Mouse (Mus musculus): ENCODE measurements around the gene Rassf7.
A peak's percentile ranks its signal among the peaks of the same experiment; 100 is the strongest.

Gene Rassf7

DNA sequence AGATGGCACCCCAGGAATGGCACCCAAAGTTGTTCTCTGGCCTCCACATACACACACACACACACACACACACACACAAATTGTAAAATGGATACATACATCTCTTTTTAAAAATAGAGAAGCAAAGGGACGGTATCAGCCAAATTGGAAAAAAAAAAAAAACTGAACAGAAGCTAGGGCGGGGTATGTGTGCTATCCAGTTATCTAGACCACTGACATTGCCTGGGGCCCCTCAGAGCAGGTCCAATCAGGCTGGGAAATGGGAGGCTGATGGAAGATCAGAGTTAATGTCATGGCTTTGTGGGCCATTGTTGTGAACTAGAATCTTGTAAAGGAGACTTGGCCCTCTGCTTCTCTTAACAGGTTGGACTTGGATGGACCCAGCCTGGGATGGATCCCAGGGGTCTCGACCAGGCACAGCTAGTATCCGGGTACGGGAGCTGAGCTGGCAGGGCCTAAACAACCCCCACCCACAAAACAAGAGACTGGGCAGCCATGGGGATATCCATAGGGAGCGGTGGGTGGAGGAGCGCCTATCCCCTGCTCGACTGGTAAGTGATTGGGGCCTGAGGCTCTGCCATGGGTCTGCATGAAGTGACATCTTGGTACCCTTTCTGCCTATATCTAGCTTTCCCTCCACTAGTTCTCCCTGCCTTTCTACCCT, 18.9 kb upstream of the Rassf7 start:
- no peak for DNase-seq (ENCODE audit: low spot score)

DNA sequence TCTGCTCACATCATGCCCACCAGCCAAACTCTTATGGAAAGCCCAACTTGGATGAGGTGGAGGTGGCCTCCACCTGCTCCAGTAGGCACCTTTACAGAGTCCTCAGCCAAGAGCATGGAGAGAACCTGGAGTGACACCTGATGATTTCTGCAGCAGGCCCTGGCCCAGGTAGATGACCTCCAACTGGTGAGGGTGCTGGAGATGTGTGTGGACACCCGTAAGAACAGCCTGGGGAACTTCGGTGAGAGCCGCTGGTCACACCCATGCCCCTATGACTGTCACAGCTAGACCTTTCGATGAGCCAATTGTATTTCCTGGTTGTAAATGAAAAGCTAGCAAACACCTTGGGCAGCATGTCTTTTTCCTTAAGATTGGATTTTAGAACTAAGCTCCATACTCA, 17.5 kb upstream of the Rassf7 start:
- no peak for DNase-seq (ENCODE audit: low spot score)

DNA sequence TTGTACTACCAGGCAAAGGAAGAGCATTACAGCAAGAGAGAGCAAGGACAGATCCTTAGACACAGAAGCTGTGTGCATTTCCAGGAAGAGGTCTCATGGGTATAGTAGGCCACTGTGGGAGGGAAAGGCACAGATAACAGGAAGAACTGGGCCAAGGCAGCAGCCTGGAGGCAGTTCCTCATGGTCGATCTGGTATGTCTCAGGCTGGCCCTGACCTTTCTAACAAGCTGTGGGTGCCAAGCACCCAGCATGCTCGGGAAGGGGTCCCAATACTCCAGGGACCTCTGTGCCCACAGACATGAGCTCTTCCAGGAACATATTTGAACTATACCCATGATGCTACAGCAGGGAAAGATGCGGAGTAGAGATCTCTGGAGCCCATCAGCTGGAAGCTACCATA, 11.1 kb upstream of the Rassf7 start:
- DNase-seq (ENCODE audit: low spot score) = no peak

DNA sequence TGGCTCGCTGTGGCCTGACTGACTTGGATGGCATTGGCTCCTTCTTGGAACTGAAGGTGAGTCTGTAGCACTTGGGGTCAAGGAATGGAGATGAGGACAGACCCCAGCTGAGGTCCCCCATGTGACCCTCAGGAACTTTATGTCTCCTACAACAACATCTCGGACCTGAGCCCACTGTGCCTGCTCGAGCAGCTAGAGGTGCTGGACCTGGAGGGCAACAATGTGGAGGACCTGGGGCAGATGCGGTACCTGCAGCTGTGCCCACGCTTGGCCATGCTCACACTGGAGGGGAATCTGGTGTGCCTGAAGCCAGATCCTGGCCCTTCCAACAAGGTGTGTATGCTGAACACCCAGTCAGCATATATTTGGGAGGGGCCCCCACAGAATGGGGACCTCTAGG, 10.2 kb upstream of the Rassf7 start:
- peak; percentile 38 for DNase-seq (ENCODE audit: low spot score)

DNA sequence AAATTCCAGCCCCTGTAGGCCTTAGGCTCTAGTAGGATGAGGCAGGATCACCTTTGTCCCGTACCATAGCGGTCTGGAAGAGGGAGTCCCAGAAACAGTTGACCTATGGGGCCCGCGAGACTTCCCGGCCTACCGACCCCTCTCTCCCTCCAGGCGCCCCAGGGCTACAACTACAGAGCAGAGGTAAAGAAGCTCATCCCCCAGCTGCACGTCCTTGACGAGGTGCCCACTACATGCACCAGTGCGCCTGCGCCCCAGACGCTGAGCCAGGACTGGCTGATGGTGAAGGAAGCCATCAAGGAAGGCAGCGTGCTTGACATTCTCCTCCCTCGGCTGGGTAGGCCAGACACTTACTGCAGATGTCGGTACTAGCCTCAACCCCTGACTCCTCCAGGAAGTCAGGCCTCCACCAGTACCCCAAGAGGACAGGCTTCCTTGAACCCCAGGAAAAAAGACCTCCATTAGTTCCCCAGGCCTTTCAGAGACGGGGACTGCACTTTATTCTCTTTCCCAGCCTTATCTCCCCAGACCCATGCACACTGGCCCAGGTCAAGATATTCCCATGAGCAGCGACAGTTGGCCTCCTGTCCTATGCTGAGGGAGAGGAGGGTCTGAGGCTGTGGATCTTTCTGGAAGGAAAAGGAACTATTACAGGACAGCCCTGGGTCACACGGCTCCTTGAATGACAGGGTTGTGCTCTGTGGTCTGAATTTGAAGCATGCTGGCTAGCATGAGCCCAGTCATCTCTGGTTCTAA, 9.3 kb upstream of the Rassf7 start:
- DNase-seq (ENCODE audit: low spot score) = peak; percentile 39

DNA sequence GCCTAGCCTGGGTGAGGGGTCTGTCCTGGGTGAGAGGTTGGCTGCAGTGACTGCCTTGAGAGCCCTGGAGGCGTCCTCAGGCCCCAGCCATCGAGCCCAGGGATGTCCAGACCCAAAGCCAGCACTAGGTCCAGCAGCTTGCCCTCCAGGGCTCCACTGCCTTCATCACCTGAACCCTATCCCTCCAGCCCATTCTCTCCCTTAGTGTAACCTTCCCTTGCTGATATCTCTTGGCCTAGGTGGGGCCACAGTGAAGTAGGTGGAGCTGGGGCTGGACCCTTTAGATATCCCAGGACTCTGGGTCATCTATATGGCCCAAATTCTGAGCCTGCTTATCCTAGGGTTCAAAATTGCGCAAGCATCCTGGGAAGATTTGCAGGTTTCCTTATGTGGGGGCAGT, 6.1 kb upstream of the Rassf7 start:
- DNase-seq (ENCODE audit: low spot score) = no peak

DNA sequence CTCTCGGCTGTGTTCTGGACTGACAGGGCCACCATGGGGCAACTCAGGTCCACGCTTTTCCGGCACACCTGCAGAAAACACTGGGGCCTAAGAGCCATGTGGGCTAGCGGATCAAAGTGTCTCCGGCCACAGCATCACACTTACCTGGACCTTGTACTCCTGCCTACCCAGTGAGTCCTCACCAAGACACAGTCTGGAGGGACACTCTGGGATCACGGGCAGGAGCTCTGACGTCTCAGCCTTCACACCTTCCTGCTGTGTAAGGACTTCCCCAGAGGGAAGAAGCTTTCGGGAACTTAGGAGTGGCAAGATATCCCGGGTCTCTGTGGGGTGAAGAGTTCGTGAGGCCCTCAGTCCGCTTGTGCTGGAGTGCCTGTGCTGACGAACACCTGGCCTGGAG, 5.5 kb upstream of the Rassf7 start:
- DNase-seq (ENCODE audit: low spot score) = no peak

DNA sequence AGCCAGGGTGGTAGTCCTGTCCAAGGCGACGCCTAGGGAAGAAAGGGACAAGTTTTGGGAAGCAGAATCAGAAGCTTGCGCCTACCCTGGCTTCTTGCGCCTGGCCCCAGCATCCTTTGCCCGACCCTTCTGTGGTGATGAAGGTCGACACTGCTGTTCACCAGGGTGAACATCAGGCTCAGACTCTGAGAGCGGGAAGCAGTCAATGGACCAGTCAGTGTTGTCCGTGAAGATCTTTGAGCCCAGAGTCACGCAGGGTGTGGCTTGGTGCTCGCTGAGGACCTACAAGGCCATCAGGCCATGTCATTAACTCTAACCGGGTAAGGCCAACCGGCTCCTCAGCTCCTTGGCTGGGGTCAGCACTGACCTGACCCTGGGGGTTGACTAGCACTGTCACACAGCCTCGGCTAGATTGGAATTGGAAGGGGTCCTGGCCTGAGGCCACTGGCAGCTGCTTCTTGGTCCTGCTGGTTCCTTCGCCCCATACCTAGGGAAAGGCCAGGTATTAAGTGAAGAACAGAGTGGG, 5.0 kb upstream of the Rassf7 start:
- DNase-seq (ENCODE audit: low spot score) = no peak

DNA sequence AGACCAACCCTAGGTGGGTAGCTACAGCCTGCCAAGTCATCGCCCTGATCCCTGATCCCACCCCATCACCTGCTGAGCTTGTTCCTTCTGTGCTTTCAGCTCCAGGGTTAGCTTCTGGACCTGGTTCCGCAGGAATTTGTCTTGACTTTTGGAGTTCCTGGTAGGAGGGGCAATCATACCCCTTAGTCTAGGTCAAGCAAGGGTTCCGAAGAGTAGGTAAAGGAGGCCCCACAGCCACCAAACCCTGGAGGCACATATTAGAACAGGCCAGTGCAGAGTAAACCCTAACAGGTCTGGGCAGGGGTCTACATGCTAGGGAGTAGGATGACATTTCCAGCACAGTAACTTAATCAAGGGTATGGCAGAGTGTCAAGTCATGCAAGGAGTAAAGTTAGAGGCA, 2.5 kb upstream of the Rassf7 start:
- no peak for DNase-seq (ENCODE audit: low spot score)

DNA sequence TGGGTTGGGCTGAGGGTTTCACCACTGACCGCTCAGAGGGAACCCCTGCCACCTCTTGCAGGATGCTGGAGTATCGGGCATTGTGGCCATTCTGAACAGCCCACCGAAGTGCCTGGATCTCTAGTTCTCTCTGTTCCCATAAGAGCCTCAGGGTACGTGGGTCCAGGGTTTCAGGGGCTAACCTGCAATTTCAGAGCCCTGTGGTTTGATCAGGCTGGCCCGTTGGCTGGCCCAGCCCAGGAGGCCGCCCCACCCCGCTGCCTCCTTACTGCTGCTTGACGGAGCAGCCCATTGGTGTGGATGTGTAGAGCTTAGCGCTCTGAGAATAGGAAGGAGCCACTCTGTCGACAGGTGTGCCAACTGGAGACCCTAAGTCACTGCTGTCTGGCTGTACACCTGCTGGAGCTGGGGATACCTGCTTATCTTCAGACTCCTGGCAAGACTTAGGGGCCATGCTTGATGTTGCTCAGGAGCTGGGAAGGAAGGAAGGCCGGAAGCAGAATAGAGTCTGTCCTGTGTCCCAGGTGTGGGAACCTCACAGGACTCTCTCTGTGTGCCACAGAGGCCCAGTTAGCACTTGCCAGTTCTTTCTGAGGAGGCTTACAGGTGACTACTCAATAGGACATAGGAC, 1.9 kb upstream of the Rassf7 start, which contains the start of gene Lmntd2:
TSS of gene Lmntd2 (minus strand) at position 476 of the 631 bp plus-strand sequence.
- DNase-seq (ENCODE audit: low spot score) = peak; percentile 39

DNA sequence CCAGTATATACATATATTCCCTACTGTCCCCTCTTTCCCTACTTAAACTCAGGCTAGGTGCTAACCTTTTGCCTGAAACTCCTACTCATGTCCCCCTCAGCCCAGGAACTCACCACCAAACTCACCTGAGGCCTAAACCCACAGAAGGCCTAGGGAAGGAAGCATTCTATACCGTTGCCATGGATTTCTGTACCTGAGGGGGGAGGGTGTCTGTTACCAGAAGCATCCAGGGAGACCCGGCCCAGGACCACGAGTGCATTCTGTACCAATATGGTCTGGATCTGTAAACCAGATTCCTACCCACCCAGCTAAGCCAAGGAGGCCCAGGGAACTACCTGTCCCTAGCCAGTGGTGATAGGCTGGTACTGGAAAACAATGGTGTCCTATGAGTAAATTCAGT, 1.4 kb upstream of the Rassf7 start:
- DNase-seq (ENCODE audit: low spot score) = peak; percentile 35

DNA sequence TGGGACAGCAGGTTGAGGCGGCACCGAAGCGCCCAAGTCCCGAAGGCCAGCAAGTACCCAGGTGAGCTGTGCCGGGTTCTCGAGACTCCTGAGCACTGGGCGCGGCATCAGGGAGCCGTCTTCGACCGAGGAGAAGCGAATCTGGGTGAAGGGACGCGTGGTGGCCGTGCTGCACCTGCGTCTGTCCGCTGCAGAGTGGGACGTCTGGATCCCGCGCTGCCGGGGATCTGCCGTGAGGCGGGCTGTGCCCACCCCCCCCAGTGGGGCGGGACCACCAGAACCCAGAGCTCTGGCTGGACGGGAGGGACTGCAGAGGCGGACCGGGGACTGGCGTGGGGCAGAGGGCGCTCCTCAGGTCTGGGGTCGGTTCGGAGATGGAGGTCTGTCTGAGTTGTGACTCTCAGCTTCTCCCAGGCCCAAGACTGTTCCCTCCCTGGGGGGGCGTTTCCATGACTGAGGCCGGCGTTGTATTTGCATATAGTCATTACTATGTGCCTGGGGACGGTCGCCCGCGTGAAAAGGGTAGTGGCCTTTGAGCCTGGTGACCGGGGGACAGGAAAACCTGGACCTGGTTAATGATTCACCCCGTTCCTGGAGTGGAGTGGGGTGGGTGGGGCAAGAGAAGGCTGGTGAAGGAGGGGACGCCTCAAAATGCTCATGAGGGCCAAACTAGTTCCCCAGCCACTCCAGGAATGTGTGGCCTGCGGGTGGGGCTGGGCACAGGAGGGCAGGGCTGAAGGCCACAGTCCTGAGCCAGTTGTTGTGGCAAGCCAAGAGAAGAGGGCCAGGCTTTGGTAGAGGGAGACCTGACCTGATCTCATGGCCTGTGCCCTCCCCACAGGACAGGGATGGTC, 447 bp downstream of the Rassf7 start:
- no peak for DNase-seq (ENCODE audit: low spot score)

DNA sequence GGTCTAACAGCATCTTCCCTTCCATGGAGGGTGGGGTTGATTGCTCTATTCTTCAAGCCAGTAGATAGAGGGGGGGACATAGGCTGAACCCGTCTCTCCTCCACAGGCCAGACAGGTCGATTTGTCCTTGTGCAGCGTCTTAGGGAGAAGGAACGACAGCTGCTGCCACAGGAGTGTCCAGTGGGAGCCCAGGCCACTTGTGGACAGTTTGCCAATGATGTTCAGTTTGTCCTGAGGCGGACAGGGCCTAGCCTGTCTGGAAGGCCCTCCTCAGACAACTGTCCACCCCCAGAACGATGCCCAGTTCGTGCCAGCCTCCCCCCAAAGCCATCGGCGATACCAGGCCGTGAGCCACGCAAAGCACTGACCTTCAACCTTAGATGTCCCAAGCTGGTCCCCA, 1.2 kb downstream of the Rassf7 start:
- DNase-seq (ENCODE audit: low spot score) = no peak

DNA sequence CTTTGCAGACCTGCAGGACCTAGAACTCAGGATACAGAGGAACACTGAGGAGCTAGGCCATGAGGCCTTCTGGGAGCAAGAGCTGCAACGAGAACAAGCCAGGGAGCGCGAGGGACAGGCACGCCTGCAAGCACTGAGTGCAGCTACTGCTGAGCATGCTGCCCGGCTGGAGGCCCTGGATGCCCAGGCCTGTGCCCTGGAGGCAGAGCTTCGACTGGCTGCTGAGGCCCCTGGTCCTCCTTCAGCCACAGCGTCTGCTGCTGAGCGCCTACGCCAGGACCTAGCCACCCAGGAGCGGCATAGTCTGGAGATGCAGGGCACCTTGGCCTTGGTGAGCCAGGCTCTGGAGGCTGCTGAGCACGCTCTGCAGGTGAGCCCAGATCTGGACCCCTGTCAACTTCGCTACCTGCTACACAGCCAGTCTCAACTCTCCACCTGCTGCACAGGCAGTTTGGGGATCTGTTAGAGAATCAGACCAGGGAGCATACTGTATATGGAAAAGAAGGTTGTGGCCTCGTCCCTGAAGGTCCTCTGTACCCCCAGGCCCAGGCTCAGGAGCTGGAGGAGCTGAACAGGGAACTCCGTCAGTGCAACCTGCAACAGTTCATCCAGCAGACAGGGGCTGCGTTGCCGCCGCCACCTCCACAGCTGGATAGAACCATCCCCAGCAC, 1.8 kb downstream of the Rassf7 start:
- no peak for DNase-seq (ENCODE audit: low spot score)

DNA sequence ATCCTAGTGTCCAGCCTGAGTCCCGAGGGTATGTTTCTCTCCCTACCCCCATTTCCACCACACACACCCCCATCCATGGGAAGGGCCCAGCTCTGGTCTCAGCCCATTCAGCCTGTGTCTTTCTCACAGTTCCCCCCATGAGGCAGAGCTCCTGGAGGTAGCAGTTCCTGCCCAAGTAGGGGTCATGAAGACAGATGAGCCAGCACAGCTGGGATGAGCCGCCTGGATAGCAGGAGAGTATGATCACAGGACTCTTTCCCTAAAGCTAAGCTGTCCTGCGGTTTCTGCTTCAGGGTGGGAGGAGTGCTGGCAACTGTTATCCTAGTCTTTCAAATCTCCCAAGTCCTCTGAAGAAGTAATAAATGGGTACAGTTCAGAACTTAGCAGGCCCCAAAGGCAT, 2.5 kb downstream of the Rassf7 start:
- DNase-seq (ENCODE audit: low spot score) = no peak

DNA sequence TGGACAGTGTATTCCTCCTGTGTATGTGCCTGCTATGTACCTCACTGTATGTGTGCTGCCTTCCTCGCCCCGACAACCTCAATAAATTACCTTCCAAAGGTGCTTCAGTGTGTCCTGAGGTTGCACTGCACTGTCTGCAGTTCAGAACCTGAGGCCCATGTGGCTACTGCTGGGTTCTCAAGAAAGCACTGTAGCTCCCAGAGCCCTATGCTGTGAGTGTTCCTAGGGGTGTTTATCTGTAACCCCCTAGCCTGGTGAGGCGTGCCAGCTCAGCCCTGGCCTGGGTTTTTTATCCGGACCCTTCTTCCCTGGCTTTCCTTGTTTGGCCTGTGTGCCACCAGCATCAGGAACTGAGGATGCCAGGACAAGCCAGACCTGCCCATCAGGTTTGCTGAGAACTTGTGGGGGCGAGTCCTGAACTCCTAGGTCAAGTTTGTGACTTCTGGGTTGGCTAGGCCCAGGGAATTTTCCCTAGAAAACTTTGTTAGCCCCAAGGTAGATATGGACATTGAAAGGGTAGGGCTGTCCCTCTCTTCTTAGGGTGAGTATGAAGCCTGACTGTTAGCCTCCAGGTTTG, 3.0 kb downstream of the Rassf7 start:
- DNase-seq (ENCODE audit: low spot score) = no peak

DNA sequence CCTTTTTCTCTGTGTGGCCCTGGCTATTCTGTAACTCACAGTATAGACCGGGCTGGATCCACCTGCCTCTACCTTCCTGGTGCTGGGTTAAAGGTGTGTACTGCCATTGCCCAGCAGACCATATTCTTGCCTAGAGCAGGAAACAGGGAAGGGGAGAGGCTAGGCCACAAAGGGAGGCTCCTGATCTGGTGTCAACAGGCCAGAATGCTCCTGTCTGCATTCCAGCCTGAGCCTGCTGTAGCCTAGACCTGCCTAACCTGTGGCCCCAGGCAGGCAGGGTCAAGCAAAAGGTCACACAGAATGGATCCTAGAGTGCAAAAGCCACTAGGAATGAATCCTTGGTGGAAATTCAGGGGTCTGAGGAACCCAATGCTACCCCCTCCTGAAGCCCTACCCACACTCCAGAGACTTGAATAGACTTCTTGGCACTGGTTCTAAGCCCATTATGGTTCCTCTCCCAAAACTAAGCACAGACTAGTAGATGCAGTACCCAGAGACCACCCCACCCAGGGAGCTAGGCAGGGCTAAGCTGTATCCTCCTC, 4.0 kb downstream of the Rassf7 start:
- DNase-seq (ENCODE audit: low spot score) = no peak

DNA sequence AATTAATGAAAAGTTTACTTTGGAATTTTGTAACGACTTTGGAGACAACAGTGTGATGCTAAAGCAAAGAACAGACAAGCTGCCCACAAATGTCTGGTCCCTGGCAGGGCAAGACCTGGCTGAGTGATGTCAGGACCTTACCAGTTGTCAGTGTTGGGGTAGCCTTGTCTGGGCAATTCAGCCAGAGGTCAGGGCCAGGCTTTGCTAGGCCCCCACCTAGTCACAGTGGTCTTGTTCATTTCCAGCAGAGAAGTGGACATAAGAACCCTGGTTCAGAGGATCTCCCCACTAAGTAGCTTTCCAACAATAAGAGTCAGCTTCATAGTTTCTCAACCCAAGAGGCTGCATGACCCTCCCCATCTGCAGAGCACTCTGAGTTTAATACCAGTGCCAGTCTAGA, 4.7 kb downstream of the Rassf7 start:
- DNase-seq (ENCODE audit: low spot score) = no peak

DNA sequence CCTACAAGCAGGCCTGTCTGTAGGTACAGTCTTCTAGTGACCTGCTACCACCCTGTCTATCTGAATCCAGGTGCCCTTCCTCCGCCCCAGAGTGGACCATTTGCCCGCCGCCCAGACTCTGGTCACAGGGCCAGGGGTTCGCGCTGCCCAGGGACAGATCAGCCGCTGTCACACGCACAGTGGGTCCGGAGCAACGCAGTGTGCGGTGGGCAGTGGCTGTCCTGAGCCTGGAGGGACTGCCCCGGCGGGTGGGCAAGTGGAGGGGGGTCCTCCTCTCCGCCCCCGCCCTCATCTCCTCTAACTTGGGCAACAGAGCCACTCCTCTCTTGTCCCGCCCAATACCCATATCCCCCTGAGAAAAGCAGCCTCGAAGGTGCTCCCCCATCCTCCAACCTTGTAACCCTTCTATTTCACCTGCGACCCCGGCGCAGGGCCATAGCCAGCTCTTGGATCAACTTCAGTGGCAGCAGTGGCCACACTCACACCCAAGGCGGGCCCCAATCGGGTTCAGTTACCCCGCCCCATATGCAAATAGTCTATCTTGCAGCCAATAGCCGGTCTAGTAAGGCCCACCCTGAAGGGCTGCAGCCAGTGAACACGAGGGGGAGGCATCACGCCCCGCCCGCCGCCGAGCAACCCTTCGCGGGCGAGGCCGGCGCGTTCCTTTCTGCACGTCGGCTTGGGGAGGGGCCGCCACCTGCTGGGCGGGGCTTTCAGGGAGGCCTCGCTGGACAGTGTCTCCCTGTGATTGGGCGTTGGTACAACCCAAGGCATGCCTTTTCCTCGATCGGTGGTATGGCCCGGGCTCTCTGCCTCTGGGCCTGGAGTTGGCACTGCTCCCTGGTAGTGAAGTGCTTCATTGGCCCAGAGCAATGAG, 5.8 kb downstream of the Rassf7 start:
- DNase-seq (ENCODE audit: low spot score) = peak; percentile 98

DNA sequence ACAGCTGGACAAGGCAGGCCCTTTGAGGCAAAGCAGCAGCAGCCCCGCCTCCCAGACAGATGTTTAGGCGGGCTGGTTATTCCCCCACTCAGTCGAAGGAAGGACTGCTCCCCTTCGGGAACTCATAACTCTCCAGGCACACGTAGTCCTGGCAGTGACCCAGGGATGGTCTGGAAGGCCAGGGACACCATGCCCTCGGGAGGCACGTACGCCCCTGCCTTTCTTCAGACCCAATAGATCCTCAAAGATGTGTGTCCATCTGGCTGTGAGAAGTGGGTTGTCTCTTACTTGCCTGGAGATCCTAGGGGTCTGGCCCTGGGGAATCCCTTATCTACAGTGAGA, 6.4 kb downstream of the Rassf7 start:
- DNase-seq (ENCODE audit: low spot score) = no peak

Measured in testis, postnatal 10 days (tissue).